Mouse (Mus musculus) yolk sac, embryonic 10.5 days (tissue): ENCODE measurements around the gene Flywch2.
A peak's percentile ranks its signal among the peaks of the same experiment; 100 is the strongest.
"Not testable (repeated sequence)": the region's sequence is repeated elsewhere in the genome, so short reads cannot be mapped to it uniquely, and the experiment has no call there.

Source experiments
- DNase-seq: peaks from one replicate; pipeline ENCODE4 v3.0.0-alpha.2; 2017; ENCODE audit warnings: low spot score

Flywch2 gene

DNA sequence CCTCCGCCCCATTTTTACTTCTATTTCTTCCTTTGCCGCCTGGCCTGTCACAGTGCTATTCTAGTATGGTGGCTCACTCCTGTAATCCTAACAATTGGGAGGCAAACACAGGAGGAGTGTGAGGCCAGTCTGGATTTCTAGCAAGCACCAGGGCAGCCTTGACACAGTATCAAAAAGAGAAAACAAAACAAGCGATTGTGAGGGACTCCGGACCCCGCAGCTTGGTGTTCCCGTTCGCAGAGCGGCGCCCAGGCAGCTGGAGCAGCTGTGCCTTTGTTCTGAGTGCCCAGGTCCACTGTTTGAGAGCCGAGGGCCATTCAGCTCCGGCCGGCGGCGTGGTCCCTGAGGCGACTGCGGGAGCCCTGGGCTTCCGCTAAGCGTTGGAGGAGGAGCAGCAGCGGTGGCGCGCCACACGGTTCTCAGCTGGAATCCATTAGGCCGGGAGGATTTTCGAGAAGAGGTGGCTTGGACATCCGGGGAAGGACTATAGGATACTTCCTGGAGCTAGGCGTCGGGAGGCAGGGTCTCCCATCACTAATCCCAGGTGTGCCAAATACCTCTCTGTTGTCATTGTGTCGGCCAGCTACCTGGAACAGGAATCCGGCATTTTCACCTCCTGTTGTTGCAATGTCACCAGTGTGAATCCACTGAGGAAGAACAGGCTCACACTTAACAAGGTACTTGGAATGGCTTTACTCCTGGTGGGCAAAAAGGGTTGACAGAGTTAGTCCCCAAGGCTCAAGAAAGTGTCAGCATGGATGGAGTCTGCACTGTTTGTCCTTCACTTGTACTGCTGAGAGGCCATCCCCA is 4.6 kb upstream of the Flywch2 start, which contains the start of gene Srrm2:
Srrm2 (plus strand) TSS at position 264 of the 810 bp plus-strand sequence.
- peak; percentile 58 for DNase-seq

DNA sequence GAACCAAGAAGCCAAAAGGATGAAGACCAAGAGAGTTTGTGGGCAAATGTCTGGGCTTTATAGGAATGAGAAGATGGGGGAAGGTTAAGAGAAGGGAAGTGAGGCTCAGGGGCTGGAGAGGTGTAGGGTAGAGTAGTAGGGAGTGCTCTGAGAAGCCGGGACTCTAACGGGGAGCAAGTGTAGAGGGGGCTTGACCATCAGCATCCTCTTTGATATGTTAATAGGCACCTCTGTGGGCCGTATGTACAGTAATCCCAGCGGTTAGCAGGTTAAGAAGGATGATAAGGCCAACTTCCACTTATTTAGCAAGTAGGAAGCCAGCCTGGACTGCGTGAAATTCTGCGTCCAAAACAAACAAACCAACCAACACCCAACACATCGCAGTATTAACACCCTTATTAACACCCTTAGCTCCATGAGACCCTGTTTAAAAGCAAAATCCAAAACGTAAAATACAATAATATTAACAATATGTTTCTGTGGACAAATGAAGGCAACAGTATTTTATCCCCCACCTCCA is 3.9 kb upstream of the Flywch2 start:
- DNase-seq = no peak

DNA sequence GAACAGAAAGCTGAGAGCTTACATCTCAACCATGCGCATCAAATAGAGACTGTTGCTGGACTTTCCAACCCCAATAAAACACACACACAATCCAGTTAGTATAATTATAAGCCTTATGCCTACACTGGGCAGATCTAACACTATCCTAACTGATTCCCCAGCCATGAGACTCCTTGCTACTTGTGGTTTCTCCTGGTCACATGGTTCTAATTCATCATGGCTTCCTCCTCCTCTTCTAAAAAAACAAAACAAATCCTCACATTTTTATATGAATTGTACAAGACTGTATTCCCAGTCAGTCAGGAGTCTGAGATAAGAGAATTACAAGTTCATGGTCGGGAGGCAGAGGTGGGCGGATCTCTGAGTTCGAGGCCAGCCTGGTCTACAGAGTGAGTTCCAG is 3.1 kb upstream of the Flywch2 start:
- DNase-seq = no peak

DNA sequence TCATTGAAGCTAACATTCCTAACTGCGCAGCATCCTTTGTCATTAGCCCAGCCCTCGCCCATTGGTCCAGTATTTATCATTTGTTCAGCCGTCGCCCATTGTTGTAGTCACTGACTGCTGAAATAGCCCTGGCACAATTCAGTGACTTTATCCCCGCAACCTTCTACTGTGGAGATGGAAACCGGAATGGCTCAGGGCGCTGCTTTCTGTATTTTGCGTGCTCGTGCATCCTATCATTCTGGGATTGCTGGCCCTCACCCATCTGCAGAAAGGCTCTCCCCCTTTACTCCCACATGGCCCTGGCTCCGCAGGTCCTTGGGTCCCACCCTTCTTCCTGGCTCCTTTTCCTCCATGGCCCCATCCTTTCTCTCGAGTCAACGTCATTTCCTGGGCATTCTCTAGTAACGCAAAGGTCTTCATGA is 640 bp upstream of the Flywch2 start:
- no peak for DNase-seq

DNA sequence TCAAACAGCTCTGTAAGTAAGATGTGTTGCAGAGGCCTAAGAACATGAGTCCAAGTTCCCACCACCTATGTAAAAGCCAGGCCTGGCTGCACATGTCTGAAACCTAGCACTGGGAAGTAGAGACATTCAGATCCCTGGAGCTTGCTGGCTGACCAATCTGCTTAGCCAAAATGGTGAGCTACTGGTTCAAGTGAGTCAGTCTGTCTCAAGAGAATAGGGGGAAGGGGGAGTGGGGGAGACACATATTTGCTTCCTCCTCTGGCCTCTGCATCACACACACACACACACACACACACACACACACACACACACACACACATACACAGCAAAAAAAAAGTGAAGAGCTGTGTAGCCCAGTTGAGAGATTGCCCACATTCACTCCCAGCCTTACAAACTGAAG is 2.5 kb downstream of the Flywch2 start:
- no peak for DNase-seq

DNA sequence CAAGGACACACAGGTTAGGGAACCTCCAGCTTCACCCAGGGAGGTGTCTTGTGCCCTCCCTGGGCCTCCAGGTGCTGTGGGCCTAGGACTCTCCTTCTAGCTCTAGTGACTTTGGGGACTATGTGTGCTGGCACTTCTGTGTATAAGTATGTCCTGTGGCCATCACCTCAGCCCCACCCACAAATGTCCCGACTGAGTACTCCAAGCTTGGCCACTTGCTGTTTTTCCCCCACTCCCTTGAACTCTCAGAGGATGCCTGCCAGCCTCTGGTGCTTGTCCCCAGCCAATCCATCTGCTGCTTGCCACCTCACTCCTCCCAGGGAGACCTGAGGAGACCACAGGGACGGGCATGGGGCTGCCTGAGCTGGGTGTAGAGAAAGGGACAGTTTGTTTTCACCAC is 7.4 kb downstream of the Flywch2 start:
- no peak for DNase-seq

DNA sequence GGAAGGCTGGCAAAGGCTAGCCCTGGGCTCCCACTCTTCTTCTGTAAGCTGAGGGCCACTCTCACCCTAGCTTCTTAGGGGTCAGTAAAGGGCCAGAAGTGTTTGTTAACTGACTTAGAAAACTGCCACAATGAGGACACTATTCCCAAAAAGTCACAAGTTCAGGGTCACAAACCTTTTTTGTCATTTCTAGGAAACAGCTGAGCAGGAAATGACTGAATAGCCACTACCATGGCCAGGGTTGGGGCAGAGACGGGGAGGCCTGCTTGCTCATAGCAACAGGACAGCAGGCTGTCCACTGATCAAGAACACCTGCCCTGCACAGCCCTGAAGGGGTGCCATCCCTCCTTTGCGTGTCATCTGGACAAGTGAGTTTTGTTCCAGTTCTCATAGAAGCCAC is 8.7 kb downstream of the Flywch2 start:
- no peak for DNase-seq

DNA sequence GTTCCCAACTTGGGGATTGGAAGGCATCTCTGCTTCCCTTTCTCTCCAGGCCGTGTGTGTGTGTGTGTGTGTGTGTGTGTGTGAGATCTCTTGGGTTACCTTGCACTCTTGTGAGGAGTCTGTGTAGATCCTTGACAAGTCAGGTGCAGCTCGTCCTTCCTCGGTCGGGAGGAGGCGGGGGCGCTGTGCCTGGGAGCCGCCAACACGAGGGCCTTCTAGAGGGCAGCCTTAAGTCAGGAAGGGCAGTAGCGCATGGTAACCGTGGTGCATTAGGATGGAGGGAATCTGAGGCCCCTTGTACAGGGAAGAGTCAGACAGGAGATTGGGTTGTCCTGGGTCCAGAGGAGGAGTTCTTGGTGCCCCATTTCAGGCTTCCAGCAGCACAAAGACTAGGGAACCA is 9.7 kb downstream of the Flywch2 start:
- no peak for DNase-seq

DNA sequence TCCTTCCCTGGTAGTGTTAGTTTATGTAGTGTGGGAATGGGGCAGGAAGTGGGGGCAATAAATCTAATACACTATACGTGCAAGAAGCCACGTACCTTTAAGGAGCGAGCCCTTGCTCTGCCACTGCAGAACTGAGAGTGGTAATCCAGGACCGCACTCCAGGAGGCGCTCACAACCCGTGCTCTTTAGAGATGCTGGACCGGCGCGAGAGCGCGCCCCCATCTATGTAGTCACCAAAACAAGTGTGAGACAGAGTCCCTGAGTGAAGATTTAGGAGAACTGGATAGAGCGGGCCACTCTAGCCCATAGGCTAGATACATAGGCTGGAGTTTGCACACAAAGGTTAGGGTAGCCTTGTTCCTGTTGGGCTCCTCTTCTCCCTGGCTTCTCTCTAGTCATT is 11.8 kb downstream of the Flywch2 start:
- peak; percentile 58 for DNase-seq

DNA sequence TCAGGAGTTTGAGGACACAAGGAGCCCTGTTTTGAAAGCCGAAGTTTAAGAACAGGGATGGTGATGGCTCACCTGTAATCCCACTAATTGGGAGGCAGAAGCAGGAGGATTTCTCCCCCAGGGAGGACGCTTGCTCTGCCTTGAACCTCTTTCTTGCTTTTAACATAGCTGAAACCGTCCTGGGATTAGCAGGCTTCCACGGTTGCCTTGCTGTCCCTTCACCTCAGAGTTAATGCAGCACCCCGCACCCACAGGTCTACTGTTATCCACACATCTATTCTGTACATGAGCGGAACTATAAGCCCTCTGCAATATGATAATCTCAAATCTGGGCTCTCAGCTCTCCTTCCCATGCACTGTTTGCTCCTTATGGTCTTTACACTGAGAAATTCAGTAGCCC is 12.2 kb downstream of the Flywch2 start:
- DNase-seq = no peak

DNA sequence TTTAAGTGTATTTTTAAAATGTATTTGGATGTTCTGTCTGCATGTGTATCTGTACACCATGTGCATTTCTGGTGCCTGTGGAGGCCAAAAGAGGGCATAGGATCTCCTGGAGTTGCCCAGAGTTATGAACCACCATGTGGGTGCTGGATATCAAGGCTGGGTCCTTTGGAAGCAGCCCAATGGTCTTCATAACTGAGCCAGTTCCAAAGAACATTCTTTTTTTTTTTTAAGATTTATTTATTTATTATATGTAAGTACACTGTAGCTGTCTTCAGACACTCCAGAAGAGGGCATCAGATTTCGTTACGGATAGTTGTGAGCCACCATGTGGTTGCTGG is 13.7 kb downstream of the Flywch2 start:
- DNase-seq = not testable (repeated sequence)

DNA sequence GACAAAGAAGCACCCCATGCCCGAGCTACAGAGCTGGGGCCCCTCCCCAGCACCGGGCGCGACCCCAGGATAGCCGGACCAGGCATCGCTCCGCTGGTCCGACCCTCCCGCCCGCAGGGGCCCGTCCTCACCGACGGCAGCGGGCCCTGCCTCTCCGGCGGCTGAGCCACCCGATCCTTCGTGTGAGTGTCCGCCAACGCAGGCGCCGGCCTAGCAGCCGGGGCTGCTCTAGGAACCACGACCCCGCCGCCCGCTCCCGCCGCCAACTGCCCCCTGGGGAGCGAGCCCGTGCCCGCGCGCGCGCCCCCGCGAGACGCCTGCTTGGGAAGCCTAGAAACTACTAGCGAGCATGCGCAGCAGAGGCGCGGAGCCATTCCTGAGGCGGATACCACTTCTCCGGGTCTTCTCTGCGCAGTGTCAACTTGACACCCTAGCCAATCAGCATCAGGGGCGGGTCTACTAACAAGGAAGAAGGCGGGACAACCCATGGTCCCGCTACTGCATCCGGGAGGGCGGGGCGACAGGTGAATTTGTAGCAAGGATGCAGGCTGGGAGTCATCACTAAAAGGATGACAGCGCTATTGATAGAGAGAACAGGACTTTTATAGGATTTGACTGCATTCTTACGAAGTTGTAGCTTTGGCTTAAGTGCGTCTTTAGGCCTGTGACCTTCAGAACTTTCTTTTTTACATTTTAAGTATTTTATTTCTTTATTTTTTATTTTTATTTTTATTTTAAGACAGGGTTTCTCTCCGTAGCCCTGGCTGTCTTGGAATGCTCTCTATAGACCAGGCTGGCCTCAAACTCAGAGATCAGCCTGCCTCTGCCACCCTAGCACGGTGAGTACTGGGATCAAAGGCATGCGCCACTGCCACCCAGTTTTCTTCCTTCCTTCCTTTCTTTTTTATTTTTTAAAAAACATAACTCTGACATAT is 14.3 kb downstream of the Flywch2 start, which contains the start of gene Flywch1:
Flywch1 (minus strand) TSS at position 319 of the 935 bp plus-strand sequence.
- DNase-seq = peak; percentile 98

DNA sequence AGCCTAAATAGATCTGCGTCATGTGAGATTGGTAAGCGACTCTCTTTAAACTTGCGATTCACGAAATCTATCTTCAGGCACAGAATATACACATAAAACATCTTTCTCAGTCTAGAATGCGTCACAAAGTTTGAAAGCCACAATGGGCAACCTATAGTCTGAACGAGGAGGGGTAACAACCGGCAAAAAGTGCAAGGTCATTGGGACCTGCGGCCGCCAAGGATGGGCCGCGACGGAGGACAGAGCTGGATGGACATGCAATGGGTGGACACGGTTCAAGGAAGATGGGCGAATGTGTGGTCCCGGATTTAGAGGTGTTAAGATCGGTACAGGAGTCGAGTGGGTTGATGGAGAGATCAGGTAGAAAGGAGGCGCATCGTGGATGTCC is 15.0 kb downstream of the Flywch2 start:
- no peak for DNase-seq

DNA sequence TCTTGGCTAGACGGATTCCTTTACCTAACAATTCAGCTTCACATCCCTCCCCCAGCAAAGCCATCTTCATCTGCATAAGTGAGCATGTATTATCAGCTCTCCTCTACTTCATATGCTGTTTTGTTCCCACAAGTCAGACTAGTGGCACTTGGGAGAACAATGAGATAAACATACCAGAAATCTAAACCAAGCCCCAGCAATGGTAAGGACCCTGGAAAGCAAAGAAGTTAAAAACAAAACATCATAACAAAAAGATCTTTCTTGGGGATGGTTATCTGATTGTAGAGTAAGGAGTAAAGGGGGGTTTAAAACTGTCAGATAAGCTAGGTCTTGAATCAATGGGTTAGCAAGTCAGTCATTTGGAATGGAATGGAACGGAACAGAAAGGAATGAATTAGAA is 15.4 kb downstream of the Flywch2 start:
- no peak for DNase-seq

DNA sequence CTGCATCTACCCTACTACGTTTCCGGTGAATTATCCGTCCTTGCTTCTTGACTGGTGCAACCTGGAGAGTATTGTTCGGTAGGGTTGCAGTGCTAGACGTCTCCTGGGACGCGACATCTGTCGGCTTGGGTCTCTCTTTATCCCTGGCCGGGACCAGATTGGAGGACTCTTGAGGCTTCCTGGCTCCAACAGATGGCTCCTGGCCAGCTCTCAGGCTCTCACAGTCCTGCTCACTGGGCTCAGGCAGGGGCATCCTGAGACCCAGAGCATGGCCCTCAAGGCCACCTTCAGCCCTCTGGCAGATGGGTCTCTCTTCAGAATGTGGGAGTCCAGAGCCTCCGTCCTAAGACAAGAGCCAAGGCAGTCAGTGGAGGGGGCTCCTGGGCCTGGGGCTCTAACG is 22.9 kb downstream of the Flywch2 start:
- DNase-seq = no peak

DNA sequence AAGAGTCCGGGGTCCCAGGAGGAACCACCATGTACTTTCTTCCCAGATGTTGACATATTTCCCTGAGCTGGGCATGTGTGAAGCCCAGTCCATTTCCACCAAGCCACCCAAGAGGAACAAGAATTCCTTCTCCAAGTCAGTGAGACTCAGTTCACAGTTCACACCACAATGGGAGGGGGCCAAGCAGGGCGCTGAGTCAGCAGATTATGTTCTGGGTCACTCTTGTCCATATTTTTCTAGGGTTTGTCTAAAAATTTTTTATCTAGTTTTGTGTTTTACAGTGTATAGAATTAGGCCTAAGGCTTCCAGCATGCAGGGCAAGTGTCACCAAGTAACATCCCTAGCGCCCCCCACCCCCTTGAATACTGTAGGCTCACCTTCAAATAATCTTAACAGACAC is 24.7 kb downstream of the Flywch2 start:
- no peak for DNase-seq

DNA sequence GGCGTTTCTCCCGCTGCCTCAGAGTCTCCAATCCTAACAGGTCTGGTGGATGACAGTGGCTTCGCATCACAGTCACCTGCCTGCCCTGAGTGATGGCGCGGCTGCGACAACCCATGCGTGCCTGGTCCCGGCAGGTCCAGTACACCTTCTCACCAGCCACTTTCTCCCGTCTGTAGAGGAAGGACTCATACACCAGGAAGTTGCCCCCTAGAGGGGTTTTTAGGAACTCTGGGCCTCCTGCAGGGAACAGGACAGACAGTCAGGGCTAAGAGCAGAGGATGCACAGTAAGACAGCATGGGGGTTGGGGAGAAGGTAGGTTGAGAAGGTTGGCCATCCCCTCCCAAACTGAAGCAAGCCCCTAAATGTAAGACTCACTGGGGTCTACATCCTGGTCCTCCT is 25.6 kb downstream of the Flywch2 start:
- DNase-seq = no peak

DNA sequence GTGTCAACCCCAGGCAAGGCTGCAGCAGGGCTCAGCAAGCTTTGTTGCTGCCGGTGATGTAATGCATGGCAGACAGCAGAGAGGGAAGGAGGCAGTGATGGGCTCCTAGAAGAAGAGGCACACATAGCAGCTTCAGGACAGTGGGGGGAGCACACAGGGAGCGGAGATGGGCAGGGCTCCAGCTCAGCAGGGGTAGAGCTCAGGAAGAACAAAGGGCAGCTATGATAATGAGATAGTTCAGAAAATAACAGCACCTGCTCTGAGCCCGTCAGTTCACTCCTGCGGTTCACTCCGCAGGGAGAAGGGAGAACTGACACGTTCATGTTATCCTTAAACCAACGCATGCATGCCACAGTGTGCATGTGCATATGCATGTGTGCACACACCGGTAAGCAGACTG is 27.1 kb downstream of the Flywch2 start:
- DNase-seq = no peak

DNA sequence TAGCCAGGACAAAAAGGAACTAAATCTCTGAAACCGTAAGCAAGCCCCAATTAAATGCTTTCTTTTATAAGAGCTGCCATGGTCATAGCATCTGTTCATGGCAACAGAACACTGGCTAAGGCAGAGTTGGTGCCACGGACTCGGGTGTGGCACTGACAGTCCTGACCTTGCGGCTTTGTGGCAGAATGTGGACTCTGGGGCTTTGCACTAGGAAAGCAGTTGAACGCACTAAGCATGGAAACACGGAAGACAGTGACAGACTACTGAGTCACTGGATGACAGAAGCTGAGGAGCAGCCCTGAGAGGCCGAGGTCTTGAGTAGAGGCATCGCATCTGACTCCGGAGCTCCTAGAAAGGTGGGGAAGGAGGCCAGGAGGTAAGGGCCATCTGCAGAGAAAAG is 28.3 kb downstream of the Flywch2 start:
- no peak for DNase-seq

DNA sequence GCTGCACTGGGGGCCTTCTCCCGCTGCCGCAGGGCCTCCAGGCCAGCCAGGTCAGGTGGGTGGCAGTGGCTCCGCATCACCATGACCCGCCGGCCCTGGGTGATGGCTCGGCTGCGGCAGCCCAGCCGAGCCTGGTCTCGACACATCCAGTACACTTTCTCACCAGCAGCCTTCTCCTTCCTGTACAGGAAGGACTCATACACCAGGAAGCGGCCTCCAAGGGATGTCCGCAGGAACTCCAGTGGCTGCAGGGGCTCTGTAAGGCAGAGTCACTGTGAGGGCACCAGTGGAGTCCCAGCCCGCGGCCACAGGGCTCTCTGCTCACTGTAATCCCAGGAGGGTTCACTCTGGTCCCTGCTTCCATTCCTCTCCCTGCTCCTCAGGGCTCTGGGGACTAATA is 30.2 kb downstream of the Flywch2 start:
- DNase-seq = no peak

DNA sequence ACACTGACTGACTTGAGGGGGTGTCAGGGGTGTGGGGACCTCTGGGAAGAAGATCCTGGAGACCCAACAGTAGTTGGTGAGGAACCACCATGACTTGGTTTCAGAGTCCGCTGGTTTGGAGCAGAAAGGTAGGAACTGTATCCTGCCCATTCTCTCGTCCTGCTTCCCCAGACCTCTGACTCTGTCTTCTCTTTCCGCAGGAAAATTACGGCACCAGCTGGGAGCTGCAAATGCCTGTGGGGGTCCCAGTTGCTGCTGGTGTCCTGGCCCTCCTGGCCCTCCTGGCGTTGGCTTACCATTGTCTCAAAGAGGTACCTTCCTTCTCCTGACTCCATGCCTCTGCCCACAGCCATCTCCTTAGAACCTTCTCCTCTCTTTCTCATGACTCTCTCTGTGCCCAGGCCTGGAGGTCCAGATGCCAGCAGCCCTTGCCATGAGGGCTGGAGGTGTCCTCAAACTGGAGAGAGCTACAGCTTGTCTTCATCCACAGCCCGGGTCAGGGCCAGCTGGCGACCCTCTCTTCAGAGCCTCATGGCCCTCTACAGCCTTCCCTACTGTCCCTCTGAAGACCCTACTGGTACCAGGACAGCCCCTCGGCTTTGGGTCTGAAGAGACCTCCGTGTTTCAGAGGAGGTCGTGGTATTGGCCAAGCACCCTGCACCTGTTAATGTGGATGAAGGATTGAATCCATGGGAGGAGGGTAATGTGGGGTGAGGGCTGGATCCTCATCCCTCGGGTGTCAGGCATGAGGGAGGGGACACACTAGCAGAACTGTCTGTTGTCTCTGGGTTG is 36.3 kb downstream of the Flywch2 start:
- no peak for DNase-seq
